Mouse (Mus musculus) left cerebral cortex, adult 18-20 months (tissue): ENCODE results near the gene Cd209g. TPM values are rescaled to one million over a fixed set of nuclear protein-coding genes. Genes with fewer than 3 reads are reported as not detected.

Experiments
- total RNA-seq, 2 experiments: library from RNA; stranded (reverse); gene quantifications; 2 replicates each; pipeline ENCODE4 v1.2.3; 2021

Gene Cd209g
- total RNA-seq, 2 experiments from 2014 or later: 0.37 to 1.4 TPM

Other genes starting within 250 kb of the Cd209g start
- gene Cd209b, start 207.3 kb upstream of the Cd209g start, total RNA-seq: 1 to 10 TPM; 1.1 to 1.3 TPM
- 1 to 10 TPM in 1 of 2 experiments, under 1 TPM in 1; 0.70 to 1.0 TPM for gene Cd209c, start 179.4 kb upstream of the Cd209g start, total RNA-seq
- gene Cd209f, start 28.3 kb upstream of the Cd209g start, total RNA-seq: 1 to 10 TPM in 1 of 2 experiments, under 1 TPM in 1; 0.94 to 1.4 TPM
- gene Evi5l, start 32.5 kb downstream of the Cd209g start, total RNA-seq: 100 to 1,000 TPM in 1 of 2 experiments, 10 to 100 TPM in 1; 98.1 to 102 TPM
- gene Prr36, start 83.4 kb downstream of the Cd209g start, total RNA-seq: 10 to 100 TPM; 32.7 to 41.9 TPM
- gene Lrrc8e, start 92.7 kb downstream of the Cd209g start, total RNA-seq: under 1 TPM in 1 of 2 experiments, not detected in 1; 0.33 TPM
- gene Map2k7, start 104.6 kb downstream of the Cd209g start, total RNA-seq: 100 to 1,000 TPM in 1 of 2 experiments, 10 to 100 TPM in 1; 92.3 to 108 TPM
- gene Gm49320, start 104.8 kb downstream of the Cd209g start, total RNA-seq: not detected
- gene Tgfbr3l, start 114.1 kb downstream of the Cd209g start, total RNA-seq: 1 to 10 TPM; 9.5 TPM
- 10 to 100 TPM; 30.6 to 31.8 TPM for gene Snapc2, start 119.0 kb downstream of the Cd209g start, total RNA-seq
- 100 to 1,000 TPM; 519 to 574 TPM for gene Ctxn1, start 125.2 kb downstream of the Cd209g start, total RNA-seq
- 10 to 100 TPM; 59.0 to 69.1 TPM for gene Timm44, start 141.8 kb downstream of the Cd209g start, total RNA-seq
- gene Ccl25, start 191.1 kb downstream of the Cd209g start, total RNA-seq: 10 to 100 TPM; 19.6 to 19.9 TPM
- gene Elavl1, start 191.3 kb downstream of the Cd209g start, total RNA-seq: 10 to 100 TPM; 73.3 to 77.0 TPM